ENCODE assay signal across 10 mouse cellular contexts in the genomic region with DNA sequence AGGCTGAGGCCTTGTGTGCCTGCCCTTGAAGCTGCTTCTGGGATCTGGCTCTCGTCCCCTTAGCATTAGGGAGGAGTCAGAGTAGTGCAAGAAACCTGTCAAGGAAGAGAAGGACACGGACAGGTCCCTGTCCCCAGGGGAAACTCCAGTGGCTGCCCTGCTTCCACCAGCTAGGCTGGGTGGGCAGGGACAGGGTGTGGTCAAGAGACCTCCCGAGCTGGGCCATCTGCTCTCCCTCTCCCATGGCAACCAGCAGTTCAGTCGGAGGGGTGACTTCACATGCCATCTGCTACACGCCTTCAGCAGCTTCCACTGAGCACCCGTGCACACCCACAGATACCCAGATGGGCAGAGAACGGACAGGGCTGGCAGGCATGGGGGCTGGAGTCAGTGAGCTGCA. TPM values are rescaled to one million over a fixed set of nuclear protein-coding genes. Genes with fewer than 3 reads are reported as not detected.
DNase-seq lines count a peak whose midpoint lies in the region; ATAC-seq and TF ChIP-seq lines count a peak whose summit lies in the region.
"Had no signal": no experiment of that assay in that cellular context is flagged by ENCODE, and none has a peak within 500 bp of the region (broad histone marks: within the 10 kb centered on the region; RNA-seq: fewer than 3 reads in every experiment).

No protein-coding gene starts in this region.

- peak overlapping the region; percentile 4; the same call in 1 of the 2 replicates for H3K4me3 ChIP-seq in hindbrain, embryonic 10.5 days
- no peak overlapping the region for H3K4me3 ChIP-seq in hindbrain, embryonic 14.5 days (replicated peaks; ENCODE audit: low read length)
- H3K4me3 ChIP-seq in embryonic facial prominence, embryonic 13.5 days = no peak overlapping the region
- H3K4me3 ChIP-seq in intestine, postnatal 0 days (ENCODE audit: low read depth, low read length) = no peak overlapping the region
- H3K4me3 ChIP-seq in midbrain, postnatal 0 days (ENCODE audit: low read depth, low read length) = no peak overlapping the region

- peaks cover 27% of the 10 kb centered on the region; the same call in 1 of the 2 replicates for H3K36me3 ChIP-seq in hindbrain, embryonic 10.5 days
- no peaks in the 10 kb centered on the region for H3K36me3 ChIP-seq in hindbrain, embryonic 14.5 days (replicated peaks; ENCODE audit: control insufficient read depth, insufficient read depth)
- H3K36me3 ChIP-seq in embryonic facial prominence, embryonic 13.5 days = 0 out of 2 replicates have a peak, but pooled peaks cover 3% of the 10 kb centered on the region
- H3K36me3 ChIP-seq in intestine, postnatal 0 days (ENCODE audit: control insufficient read depth, insufficient read depth) = peaks cover 6% of the 10 kb centered on the region; the same call in 1 of the 2 replicates
- H3K36me3 ChIP-seq in midbrain, postnatal 0 days (ENCODE audit: insufficient read depth, low read length) = no peaks in the 10 kb centered on the region

- no peak for TF ChIP-seq CTCF in intestine, postnatal 0 days (IDR thresholded peaks at IDR 0.05; ENCODE audit: low read depth)
- TF ChIP-seq CTCF in midbrain, postnatal 0 days (IDR thresholded peaks at IDR 0.05) = no peak

- ATAC-seq in hindbrain, embryonic 14.5 days (ENCODE audit: low FRiP score) = no peak
- ATAC-seq in cerebellum, adult (ENCODE audit: insufficient number of reproducible peaks, low FRiP score, low TSS enrichment) = peak; percentile 36
- ATAC-seq in embryonic facial prominence, embryonic 13.5 days (ENCODE audit: insufficient number of reproducible peaks, insufficient read depth, low FRiP score, low TSS enrichment, low read depth) = no peak
- no peak for ATAC-seq in intestine, postnatal 0 days
- no peak for ATAC-seq in midbrain, postnatal 0 days (ENCODE audit: low FRiP score)

- H3K4me1 ChIP-seq in hindbrain, embryonic 10.5 days (replicated peaks) = peaks cover 100% of the 10 kb centered on the region
- peaks cover 84% of the 10 kb centered on the region for H3K4me1 ChIP-seq in hindbrain, embryonic 14.5 days (replicated peaks; ENCODE audit: control insufficient read depth, insufficient read depth, low read length)
- H3K4me1 ChIP-seq in embryonic facial prominence, embryonic 13.5 days = peaks cover 86% of the 10 kb centered on the region
- peaks cover 47% of the 10 kb centered on the region for H3K4me1 ChIP-seq in intestine, postnatal 0 days (replicated peaks; ENCODE audit: control insufficient read depth, insufficient read depth, low read length)
- H3K4me1 ChIP-seq in midbrain, postnatal 0 days (ENCODE audit: insufficient read depth, low read length) = peaks cover 34% of the 10 kb centered on the region

- DNase-seq in hindbrain, embryonic 10.5 days (ENCODE audit: low spot score) = peak; percentile 56
- DNase-seq in hindbrain, embryonic 14.5 days (ENCODE audit: low spot score) = no peak
- DNase-seq in midbrain, postnatal 0 days (ENCODE audit: low spot score) = peak; percentile 70
- DNase-seq in B cell, adult 2 months = no peak
- no peak for DNase-seq in liver

- H3K27me3 ChIP-seq in hindbrain, embryonic 10.5 days (ENCODE audit: insufficient read depth, poor library complexity, severe bottlenecking) = no peaks in the 10 kb centered on the region
- no peaks in the 10 kb centered on the region for H3K27me3 ChIP-seq in hindbrain, embryonic 14.5 days (ENCODE audit: control insufficient read depth, insufficient read depth, low read length)
- no peaks in the 10 kb centered on the region for H3K27me3 ChIP-seq in embryonic facial prominence, embryonic 13.5 days
- no peaks in the 10 kb centered on the region for H3K27me3 ChIP-seq in intestine, postnatal 0 days (replicated peaks; ENCODE audit: control insufficient read depth, insufficient read depth, low read length)
- no peaks in the 10 kb centered on the region for H3K27me3 ChIP-seq in midbrain, postnatal 0 days (ENCODE audit: insufficient read depth, low read length)

- H3K9ac ChIP-seq in hindbrain, embryonic 14.5 days = no peak overlapping the region
- no peak overlapping the region for H3K9ac ChIP-seq in embryonic facial prominence, embryonic 13.5 days
- H3K9ac ChIP-seq in intestine, postnatal 0 days (ENCODE audit: low read depth, low read length) = no peak overlapping the region
- no peak overlapping the region for H3K9ac ChIP-seq in midbrain, postnatal 0 days (replicated peaks; ENCODE audit: low read length, poor library complexity, severe bottlenecking)
- H3K9ac ChIP-seq: liver, embryonic 14.5 days had no signal

- peak overlapping the region; percentile 93 for H3K27ac ChIP-seq in hindbrain, embryonic 10.5 days
- no peak overlapping the region for H3K27ac ChIP-seq in hindbrain, embryonic 14.5 days
- peak overlapping the region; percentile 39; the same call in 1 of the 2 replicates for H3K27ac ChIP-seq in embryonic facial prominence, embryonic 13.5 days
- H3K27ac ChIP-seq in intestine, postnatal 0 days (ENCODE audit: low read depth, low read length) = peak overlapping the region; percentile 61; the same call in 1 of the 2 replicates
- H3K27ac ChIP-seq in midbrain, postnatal 0 days (ENCODE audit: low read depth, low read length) = no peak overlapping the region
- H3K27ac ChIP-seq: liver, embryonic 14.5 days had no signal

- H3K4me2 ChIP-seq in hindbrain, embryonic 14.5 days (replicated peaks) = no peak overlapping the region
- H3K4me2 ChIP-seq in embryonic facial prominence, embryonic 13.5 days = no peak overlapping the region
- H3K4me2 ChIP-seq in intestine, postnatal 0 days (replicated peaks; ENCODE audit: low read depth) = no peak overlapping the region
- no peak overlapping the region for H3K4me2 ChIP-seq in midbrain, postnatal 0 days (ENCODE audit: low read depth, low read length, poor library complexity, severe bottlenecking)

- no peaks in the 10 kb centered on the region for H3K9me3 ChIP-seq in hindbrain, embryonic 10.5 days
- H3K9me3 ChIP-seq in hindbrain, embryonic 14.5 days (ENCODE audit: control insufficient read depth, low read length) = no peaks in the 10 kb centered on the region
- H3K9me3 ChIP-seq in embryonic facial prominence, embryonic 13.5 days = no peaks in the 10 kb centered on the region
- no peaks in the 10 kb centered on the region for H3K9me3 ChIP-seq in intestine, postnatal 0 days (ENCODE audit: control insufficient read depth)
- H3K9me3 ChIP-seq in midbrain, postnatal 0 days (ENCODE audit: low read length) = no peaks in the 10 kb centered on the region

- WGBS in hindbrain, embryonic 10.5 days = 36% methylated on average over 7 of the region's 7 CpGs
- WGBS in hindbrain, embryonic 14.5 days = 13% methylated on average over 7 of the region's 7 CpGs
- 54% methylated on average over 7 of the region's 7 CpGs for WGBS in embryonic facial prominence, embryonic 13.5 days
- 46% methylated on average over 7 of the region's 7 CpGs for WGBS in intestine, postnatal 0 days
- 29% methylated on average over 7 of the region's 7 CpGs for WGBS in midbrain, postnatal 0 days

RNA-seq across cellular contexts. Expression of a gene that starts 7.3 kb away (rescaled TPM):
- polyA plus RNA-seq in hindbrain, embryonic 10.5 days (2016; fragmentation: Nextera tagmentation; extraction: Ambion mirVana) = 61.6 and 63.9 TPM in 2 replicates
- polyA plus RNA-seq in hindbrain, embryonic 14.5 days (2014; fragmentation: Nextera tagmentation; extraction: Ambion mirVana) = 49.1 and 52.1 TPM in 2 replicates
- polyA plus RNA-seq in embryonic facial prominence, embryonic 13.5 days (2015; fragmentation: Nextera tagmentation; extraction: Ambion mirVana) = 35.6 and 37.3 TPM in 2 replicates
- 38.8 and 41.1 TPM in 2 replicates for polyA plus RNA-seq in intestine, postnatal 0 days (2015; fragmentation: Nextera tagmentation; extraction: Ambion mirVana)
- total RNA-seq in midbrain, postnatal 0 days (2014; rRNA removed) = 62.3 and 72.8 TPM in 2 replicates
- 38.3 and 44.3 TPM in 2 replicates for polyA plus RNA-seq in midbrain, postnatal 0 days (2015; fragmentation: Nextera tagmentation; extraction: Ambion mirVana)

RNA-seq across cellular contexts. Expression of a gene that starts 45.5 kb away (rescaled TPM):
- polyA plus RNA-seq in hindbrain, embryonic 10.5 days (2016; fragmentation: Nextera tagmentation; extraction: Ambion mirVana) = not detected in 2 replicates
- polyA plus RNA-seq in hindbrain, embryonic 14.5 days (2014; fragmentation: Nextera tagmentation; extraction: Ambion mirVana) = not detected in 2 replicates
- polyA plus RNA-seq in embryonic facial prominence, embryonic 13.5 days (2015; fragmentation: Nextera tagmentation; extraction: Ambion mirVana) = 1.2 TPM in 1 of 2 replicates, not detected in the other
- 75.8 and 118 TPM in 2 replicates for polyA plus RNA-seq in intestine, postnatal 0 days (2015; fragmentation: Nextera tagmentation; extraction: Ambion mirVana)
- not detected in 2 replicates for total RNA-seq in midbrain, postnatal 0 days (2014; rRNA removed)
- polyA plus RNA-seq in midbrain, postnatal 0 days (2015; fragmentation: Nextera tagmentation; extraction: Ambion mirVana) = not detected in 2 replicates
- total RNA-seq: gastrocnemius, postnatal 36 days had no signal

Comparison
In these comparisons a context has a peak if more than half of its experiments do, and no peak if none do; other contexts are left out.
1. DNase-seq: peak in hindbrain, embryonic 10.5 days (single experiment) and midbrain, postnatal 0 days (single experiment); none in hindbrain, embryonic 14.5 days (single experiment), B cell, adult 2 months (0 of 2) and liver (single experiment).
2. H3K27ac ChIP-seq: peak in hindbrain, embryonic 10.5 days (single experiment), embryonic facial prominence, embryonic 13.5 days (single experiment) and intestine, postnatal 0 days (single experiment); none in hindbrain, embryonic 14.5 days (single experiment) and midbrain, postnatal 0 days (single experiment).
3. RNA of a gene that starts 45.5 kb away (polyA plus RNA-seq): 75.8 to 118 TPM in intestine, postnatal 0 days; 1.2 TPM in embryonic facial prominence, embryonic 13.5 days, not detected in hindbrain, embryonic 14.5 days, not detected in midbrain, postnatal 0 days and not detected in hindbrain, embryonic 10.5 days; every median in the first group is over 10 times any median in the second.